Mouse (Mus musculus): ENCODE data around the gene Zfp524.

The Zfp524 gene

GRCm38 (mm10) chr7:5046112-5046511 is 31.9 kb downstream of the Zfp524 start:
- in situ Hi-C loops (cut with MboI, MseI), result no loop called here

GRCm38 (mm10) chr7:5047313-5047712 is 33.1 kb downstream of the Zfp524 start:
- in situ Hi-C loops (cut with MboI, MseI), result no loop called here

- in situ Hi-C loops (cut with MboI, MseI), result loop anchor here (5.0 to 25.0 kb wide), 2 partner anchors 109 to 914 kb away; partner anchors contain the start of gene Leng8
These were observed 37.3 kb downstream of the Zfp524 start, which contains the start of gene Zfp580 for GRCm38 (mm10) chr7:5051193-5052192. Gene Zfp580 (plus strand): TSS chr7:5051538.

GRCm38 (mm10) chr7:5052438-5052837 is 38.2 kb downstream of the Zfp524 start:
- in situ Hi-C loops (cut with MboI, MseI), result loop anchor here (5.0 to 25.0 kb wide), 2 partner anchors 110 to 915 kb away; partner anchors contain the start of gene Leng8

- in situ Hi-C loops (cut with MboI, MseI), result loop anchor here (5.0 to 25.0 kb wide), 2 partner anchors 111 to 916 kb away; partner anchors contain the start of gene Leng8
These were observed 38.7 kb downstream of the Zfp524 start for GRCm38 (mm10) chr7:5052931-5053343.

GRCm38 (mm10) chr7:5053456-5054179 is 39.4 kb downstream of the Zfp524 start:
- in situ Hi-C loops (cut with MboI, MseI), result loop anchor here (5.0 to 25.0 kb wide), 2 partner anchors 111 to 916 kb away; partner anchors contain the start of gene Leng8

GRCm38 (mm10) chr7:5056651-5057263 is 42.5 kb downstream of the Zfp524 start:
- in situ Hi-C loops (cut with MboI, MseI), result loop anchor here (5.0 to 25.0 kb wide), 2 partner anchors 34 to 919 kb away; partner anchors contain the start of genes Ccdc106, Leng8 and Zfp865

GRCm38 (mm10) chr7:5057381-5057780 is 43.2 kb downstream of the Zfp524 start:
- in situ Hi-C loops (cut with MboI, MseI), result loop anchor here (5.0 to 25.0 kb wide), 2 partner anchors 35 to 920 kb away; partner anchors contain the start of genes Ccdc106, Leng8 and Zfp865

GRCm38 (mm10) chr7:5057804-5058203 is 43.6 kb downstream of the Zfp524 start:
- in situ Hi-C loops (cut with MboI, MseI), result loop anchor here (5.0 to 25.0 kb wide), 2 partner anchors 36 to 921 kb away; partner anchors contain the start of genes Ccdc106, Leng8 and Zfp865

GRCm38 (mm10) chr7:5058631-5059030 is 44.4 kb downstream of the Zfp524 start:
- in situ Hi-C loops (cut with MboI, MseI), result loop anchor here (5.0 to 25.0 kb wide), 2 partner anchors 36 to 921 kb away; partner anchors contain the start of genes Ccdc106, Leng8 and Zfp865

- in situ Hi-C loops (cut with MboI, MseI), result loop anchor here (5.0 to 25.0 kb wide), 2 partner anchors 37 to 922 kb away; partner anchors contain the start of genes Ccdc106, Leng8 and Zfp865
These were observed 45.2 kb downstream of the Zfp524 start for GRCm38 (mm10) chr7:5059421-5059820.

GRCm38 (mm10) chr7:5060239-5060731 is 46.1 kb downstream of the Zfp524 start:
- in situ Hi-C loops (cut with MboI, MseI), result loop anchor here (25.0 kb wide), 1 partner anchor 923 kb away; the partner anchor contains the start of gene Leng8

- in situ Hi-C loops (cut with MboI, MseI), result loop anchor here (25.0 kb wide), 1 partner anchor 924 kb away; the partner anchor contains the start of gene Leng8
These were observed 46.9 kb downstream of the Zfp524 start for GRCm38 (mm10) chr7:5060944-5061773.

GRCm38 (mm10) chr7:5061774-5062359 is 47.7 kb downstream of the Zfp524 start, which contains the start of gene U2af2:
Gene U2af2 (plus strand): TSS chr7:5062143.
- in situ Hi-C loops (cut with MboI, MseI), result loop anchor here (25.0 kb wide), 1 partner anchor 925 kb away; the partner anchor contains the start of gene Leng8

- in situ Hi-C loops (cut with MboI, MseI), result loop anchor here (25.0 kb wide), 1 partner anchor 925 kb away; the partner anchor contains the start of gene Leng8
These were observed 48.3 kb downstream of the Zfp524 start for GRCm38 (mm10) chr7:5062360-5063001.

GRCm38 (mm10) chr7:5064886-5065285 is 50.7 kb downstream of the Zfp524 start:
- in situ Hi-C loops (cut with MboI, MseI), result loop anchor here (25.0 kb wide), 1 partner anchor 928 kb away; the partner anchor contains the start of gene Leng8

All from regulatory T cell (primary cell).